Mouse (Mus musculus) ES-Bruce4 (cell line): ENCODE data around the gene Fbxo8.
A peak's percentile ranks its signal among the peaks of the same experiment; 100 is the strongest.

Experiments used
- CTCF ChIP-seq: IDR thresholded peaks from one replicate; pipeline ENCODE4 v1.8.1; 2011; ENCODE audit warnings: low read depth, low read length
- POLR2A ChIP-seq: IDR thresholded peaks from one replicate; pipeline ENCODE4 v1.8.1; 2011; ENCODE audit warnings: low read length; ENCODE audit not compliant: insufficient read depth

DNA sequence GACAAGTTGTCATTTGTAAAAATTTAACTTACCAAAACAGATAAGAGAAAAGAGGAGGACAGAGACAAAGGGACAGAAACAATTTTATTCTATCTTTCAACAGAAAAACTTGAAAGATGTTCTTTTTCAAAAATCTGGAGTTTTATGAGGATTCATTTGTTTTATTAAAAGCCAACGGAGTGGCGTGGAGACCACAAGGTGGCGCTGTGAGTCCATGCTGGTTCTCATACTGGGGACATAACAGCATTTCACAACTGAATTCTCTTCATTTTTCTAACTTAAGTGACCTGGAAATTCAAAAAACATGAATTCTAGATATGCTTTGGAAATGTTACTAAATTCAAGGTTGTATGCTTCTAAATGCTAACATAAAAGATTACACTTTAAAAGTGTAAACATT lies 20.5 kb upstream of the Fbxo8 start:
- TF ChIP-seq POLR2A (no peak), CTCF (peak; percentile 77)
